Mouse (Mus musculus) c-Kit-positive CD71-positive TER-119-negative erythroid progenitor cells, embryonic 14.5 days (primary cell): Measurements from ENCODE around the gene Praf2.
"Not testable (repeated sequence)": the region's sequence is repeated elsewhere in the genome, so short reads cannot be mapped to it uniquely, and the experiment has no call there.

Experiments used
- DNase-seq: peaks from one replicate; pipeline ENCODE4 v3.0.0-alpha.2; 2013; ENCODE audit warnings: low read depth

Praf2 gene

GRCm38 (mm10) chrX:7739336-7740081 lies 11.3 kb downstream of the Praf2 start:
- DNase-seq, result no peak

- DNase-seq, result no peak
These were observed 12.0 kb downstream of the Praf2 start for GRCm38 (mm10) chrX:7740082-7740819.

GRCm38 (mm10) chrX:7741103-7741502 lies 12.9 kb downstream of the Praf2 start:
- no peak for DNase-seq

- no peak for DNase-seq
These were observed 15.2 kb downstream of the Praf2 start for GRCm38 (mm10) chrX:7743470-7743869.

GRCm38 (mm10) chrX:7744940-7745339 lies 16.7 kb downstream of the Praf2 start:
- no peak for DNase-seq

- DNase-seq, result no peak
These were observed 17.2 kb downstream of the Praf2 start for GRCm38 (mm10) chrX:7745429-7745828.

- DNase-seq, result no peak
These were observed 22.3 kb downstream of the Praf2 start, which contains the start of gene Ccdc120 for GRCm38 (mm10) chrX:7750432-7751116. Gene Ccdc120, minus strand, starts transcription at chrX:7750905.

GRCm38 (mm10) chrX:7753627-7754026 lies 25.4 kb downstream of the Praf2 start:
- not testable (repeated sequence) for DNase-seq

- DNase-seq, result peak; percentile 80
These were observed 34.1 kb downstream of the Praf2 start, which contains the start of gene Tfe3 for GRCm38 (mm10) chrX:7762137-7762920. Gene Tfe3, plus strand, starts transcription at chrX:7762560.

GRCm38 (mm10) chrX:7762921-7763197 lies 34.6 kb downstream of the Praf2 start:
- no peak for DNase-seq

GRCm38 (mm10) chrX:7763631-7764393 lies 35.6 kb downstream of the Praf2 start:
- DNase-seq, result no peak

- DNase-seq, result no peak
These were observed 36.5 kb downstream of the Praf2 start for GRCm38 (mm10) chrX:7764657-7765280.

GRCm38 (mm10) chrX:7765281-7765670 lies 37.0 kb downstream of the Praf2 start:
- no peak for DNase-seq

GRCm38 (mm10) chrX:7765764-7766163 lies 37.5 kb downstream of the Praf2 start:
- DNase-seq, result no peak

- DNase-seq, result no peak
These were observed 41.2 kb downstream of the Praf2 start for GRCm38 (mm10) chrX:7769302-7770017.

- no peak for DNase-seq
These were observed 44.5 kb downstream of the Praf2 start for GRCm38 (mm10) chrX:7772766-7773165.

- no peak for DNase-seq
These were observed 47.4 kb downstream of the Praf2 start for GRCm38 (mm10) chrX:7775501-7776205.

GRCm38 (mm10) chrX:7776329-7777082 lies 48.3 kb downstream of the Praf2 start:
- no peak for DNase-seq
